Mouse (Mus musculus) mature B cell (primary cell): ENCODE data around the gene 2010300C02Rik.

Experiments used
- in situ Hi-C: fragments of 300-500 bp; cut with MboI; formaldehyde crosslinking; loops from 2 replicates; pipeline ENCODE4 v1.14.3; 2019

The 2010300C02Rik gene

DNA sequence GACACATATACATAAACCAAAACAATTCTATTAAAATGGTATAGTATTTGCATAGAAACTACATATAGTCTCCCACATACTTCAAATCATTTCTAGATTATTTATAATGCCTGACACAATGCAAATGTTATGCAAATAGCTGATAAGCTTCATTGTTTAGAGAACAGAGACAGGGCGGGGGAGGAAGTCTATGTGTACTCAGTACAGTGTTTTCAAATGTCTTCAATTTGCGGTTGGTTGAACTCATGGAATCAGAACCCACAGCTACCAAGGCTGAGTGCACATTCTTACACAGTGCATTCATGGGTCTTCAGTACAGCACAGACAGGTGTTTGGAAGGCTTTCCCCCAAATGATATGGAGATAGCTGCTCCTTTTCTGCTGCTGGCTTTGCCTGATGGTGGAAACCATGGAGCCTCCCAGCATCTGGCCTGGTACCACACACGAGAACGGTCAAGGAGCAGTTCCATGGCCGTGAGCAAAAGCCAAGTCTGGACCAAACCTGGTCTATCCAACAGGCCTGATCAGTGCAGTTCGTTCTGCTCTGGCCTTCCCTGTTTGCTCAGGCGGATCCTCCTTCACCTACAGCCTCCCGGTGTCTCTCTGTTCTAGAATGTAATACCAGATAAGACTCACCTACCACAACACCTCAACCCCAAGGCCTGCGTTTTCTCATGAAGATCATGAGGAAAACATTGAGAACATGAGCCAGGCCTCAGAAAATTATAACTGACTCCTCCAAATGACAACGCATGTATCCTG, 8.1 kb downstream of the 2010300C02Rik start:
- in situ Hi-C loops, result no loop called here

DNA sequence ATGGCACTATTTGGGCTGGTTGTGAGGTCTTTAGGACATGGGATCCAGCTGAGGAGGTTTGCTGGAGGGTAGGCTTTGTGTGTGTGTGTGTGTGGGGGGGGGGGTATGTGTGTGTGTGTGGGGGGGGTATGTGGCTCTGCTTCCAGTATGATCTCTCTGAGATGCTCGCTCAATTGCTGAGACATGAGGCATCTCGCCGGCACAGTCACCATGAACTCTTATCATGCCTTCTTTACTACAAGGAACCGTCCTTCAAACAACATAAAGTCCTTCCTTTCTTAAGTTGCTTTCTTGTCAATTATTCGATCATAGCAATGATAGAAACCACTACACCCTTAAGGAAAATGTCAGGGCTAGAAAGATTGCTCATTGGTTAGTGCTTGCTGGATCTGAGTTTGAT, 8.8 kb downstream of the 2010300C02Rik start:
- in situ Hi-C loops, result no loop called here

DNA sequence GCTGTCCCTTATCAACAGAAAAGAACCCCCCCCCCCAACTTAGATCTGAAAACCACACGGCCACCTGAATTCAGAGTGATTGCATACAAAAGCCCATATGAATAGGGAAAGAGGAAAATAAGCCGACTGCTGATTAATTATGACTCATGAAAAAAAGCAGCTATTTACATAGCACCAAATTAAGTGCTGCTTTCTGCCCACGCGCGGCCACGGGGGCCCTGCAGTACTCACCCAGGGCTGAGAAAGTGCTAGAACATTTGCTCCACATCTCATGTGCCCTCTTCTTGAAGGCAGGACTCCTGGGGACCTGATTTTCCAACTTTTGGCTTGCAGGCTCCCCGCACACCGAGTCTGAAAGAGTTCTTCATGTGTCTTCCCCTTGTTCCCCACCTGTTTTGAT, 10.1 kb downstream of the 2010300C02Rik start:
- in situ Hi-C loops, result no loop called here

DNA sequence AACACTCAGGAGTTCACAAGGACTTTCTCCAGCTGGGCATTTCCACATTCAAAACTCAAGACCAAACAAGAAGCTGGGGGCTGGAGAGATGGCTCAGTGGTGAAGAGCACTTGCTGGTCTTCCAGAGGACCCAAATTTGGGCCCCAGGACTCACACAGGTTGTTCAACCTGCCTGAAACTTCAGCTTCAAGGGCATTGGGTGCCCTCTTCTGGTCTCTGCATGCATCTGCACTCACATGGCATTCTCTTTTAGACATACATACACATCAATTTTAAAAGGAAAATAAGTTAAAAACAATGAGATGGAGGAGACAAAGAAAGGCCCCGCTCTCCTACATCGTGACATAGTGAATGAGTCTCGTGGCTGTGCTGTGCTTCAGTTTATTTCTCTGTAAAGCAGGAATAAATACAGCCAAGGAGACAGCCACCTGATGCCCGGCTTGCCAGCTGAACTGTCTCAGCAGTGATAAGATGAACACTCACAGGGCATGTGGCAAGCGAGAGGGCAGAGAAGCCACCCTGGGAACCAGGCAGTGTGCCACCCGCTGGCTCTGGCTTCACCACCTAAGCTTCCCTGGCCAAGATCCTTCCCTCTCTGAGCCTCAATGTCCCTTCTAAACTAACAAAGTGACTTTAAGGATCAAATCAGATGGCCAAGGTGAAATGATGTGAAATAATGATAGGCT, 11.5 kb downstream of the 2010300C02Rik start:
- in situ Hi-C loops, result no loop called here

DNA sequence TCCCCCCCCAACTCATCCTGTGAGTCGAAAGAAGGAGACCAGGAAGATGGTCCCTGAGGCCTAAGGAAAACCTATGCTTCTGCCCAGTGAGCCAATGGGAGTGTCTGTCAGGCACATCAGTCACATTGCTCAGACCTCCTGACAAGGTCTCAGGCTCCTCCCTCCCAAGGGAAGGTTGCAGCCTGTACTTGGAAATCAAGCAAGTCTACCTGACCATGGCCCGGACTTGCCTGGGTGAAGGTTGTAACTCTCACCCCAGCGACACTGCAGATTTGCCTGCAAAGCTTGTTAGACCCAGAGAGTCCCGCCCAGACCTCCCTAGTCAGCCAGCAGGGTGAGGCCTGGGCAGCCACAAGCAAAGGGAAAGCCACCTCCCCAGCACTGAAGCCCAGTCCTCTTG, 17.6 kb downstream of the 2010300C02Rik start:
- in situ Hi-C loops, result no loop called here

DNA sequence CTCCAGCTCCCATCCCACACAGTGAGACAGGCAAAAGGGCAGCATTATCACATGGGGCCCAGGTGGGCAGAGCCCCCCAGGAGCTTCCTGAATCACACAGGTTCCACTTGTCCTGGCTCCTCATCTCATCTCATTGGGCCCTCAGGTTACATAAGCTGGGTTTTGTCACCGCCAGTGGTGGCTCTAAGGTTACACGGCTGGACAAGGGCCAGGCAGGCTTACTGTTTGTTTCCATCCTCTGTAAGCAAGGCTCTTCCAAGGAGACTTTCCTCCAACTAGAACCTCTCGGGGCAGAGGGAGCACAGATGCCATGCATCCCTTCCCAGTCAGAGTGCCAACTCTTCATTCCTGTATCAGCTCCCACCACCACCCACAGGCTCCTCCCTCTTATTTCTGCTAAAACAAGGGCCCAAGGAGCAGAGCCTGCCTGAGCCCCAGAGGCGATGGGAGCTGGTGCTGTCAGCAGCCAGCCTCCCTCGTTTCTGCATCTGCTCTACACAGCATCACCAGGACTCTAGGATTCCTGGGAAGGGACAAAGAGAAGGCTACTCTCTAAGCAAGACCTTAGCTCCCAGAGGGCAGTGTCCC, 20.9 kb downstream of the 2010300C02Rik start:
- in situ Hi-C loops, result loop anchor here (25.0 kb wide), 1 partner anchor 1088 kb away; no protein-coding TSS in a partner anchor

DNA sequence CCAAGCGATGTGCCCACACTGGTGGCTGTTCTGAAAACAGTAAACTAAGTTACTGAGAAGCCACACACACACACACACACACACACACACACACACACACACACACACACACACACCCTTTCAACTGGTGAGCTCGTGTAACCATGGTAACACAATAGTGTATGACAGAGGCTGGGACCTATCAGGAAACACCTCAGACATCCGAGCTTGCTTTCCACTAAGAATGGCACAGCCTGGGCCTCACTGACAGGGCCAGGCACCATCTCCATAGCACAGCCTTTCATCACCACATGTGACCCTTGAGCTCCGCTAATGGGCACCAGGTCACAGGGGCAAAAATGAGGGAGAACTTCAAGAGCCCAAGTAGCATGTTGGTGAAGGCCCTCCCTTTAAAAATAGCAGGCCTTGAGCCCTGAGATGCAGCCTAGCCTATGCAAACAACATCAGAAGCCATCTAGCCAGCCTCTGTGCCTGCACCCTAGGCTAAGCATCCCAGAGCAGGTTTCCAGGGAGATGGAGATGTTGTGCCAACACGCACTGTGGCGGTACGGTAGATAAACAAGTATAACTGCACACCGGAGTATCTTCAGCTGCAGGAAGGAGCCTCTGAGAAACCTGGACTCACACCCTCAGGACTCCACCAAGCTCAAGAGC, 21.6 kb downstream of the 2010300C02Rik start:
- in situ Hi-C loops, result loop anchor here (25.0 kb wide), 1 partner anchor 1089 kb away; no protein-coding TSS in a partner anchor

DNA sequence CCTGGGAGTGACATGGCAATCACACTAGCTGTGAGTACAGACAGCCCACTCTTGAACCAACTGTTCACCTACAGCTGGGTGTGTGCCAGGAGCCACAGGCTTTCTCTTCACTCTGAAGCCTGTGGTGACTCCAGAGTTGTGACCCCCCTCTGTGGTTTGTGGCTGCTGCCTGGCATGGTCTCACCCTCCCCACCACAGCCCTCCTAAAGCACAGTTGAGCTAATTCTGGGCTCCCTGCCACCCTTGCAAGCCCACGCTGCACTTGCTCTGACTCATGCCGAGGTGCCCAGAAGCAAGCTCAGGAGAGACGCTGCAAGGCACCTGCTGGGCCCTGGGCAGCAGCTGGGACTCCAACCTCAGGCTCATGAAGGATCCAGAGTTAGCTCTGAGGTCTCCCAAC, 23.0 kb downstream of the 2010300C02Rik start:
- in situ Hi-C loops, result loop anchor here (25.0 kb wide), 1 partner anchor 1090 kb away; no protein-coding TSS in a partner anchor

DNA sequence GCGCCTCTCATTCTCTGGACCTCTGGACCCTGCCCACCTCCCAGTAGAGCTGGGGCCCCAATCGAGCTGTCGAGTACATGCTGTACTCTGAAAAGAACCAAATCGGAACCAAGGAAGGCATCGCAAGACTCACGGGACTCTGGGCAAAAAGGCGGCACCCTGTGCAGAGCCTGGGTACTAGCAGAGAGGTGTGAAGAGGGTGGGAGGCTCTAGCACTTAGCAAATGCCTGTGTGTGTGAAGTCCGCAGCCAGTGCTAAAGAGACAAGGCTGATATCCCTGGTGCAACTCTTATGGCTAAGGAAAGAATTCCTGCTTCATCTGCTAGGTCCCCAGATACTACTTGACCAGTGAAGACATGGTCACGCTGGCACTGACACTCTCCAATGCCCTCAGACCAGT, 24.2 kb downstream of the 2010300C02Rik start:
- in situ Hi-C loops, result loop anchor here (25.0 kb wide), 1 partner anchor 1092 kb away; no protein-coding TSS in a partner anchor

DNA sequence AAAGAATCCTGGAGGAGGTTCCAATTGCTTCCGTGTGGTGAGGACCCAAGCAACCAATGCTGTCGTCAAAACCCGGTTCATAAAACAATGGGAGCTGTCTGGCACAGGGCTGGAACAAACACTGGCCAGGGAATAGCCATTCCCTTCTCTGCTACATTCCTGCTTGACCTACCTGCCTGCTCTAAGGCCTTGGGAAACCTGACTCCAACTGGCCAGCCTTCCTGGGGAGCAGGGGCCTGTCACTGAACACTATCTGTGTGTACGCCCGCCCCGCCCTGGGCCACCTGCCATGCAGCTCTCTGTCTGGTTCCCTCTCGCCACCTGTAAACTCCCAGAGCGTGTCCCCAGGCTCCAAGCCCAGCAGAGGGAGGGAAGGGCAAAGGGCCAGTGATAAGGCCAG, 25.5 kb downstream of the 2010300C02Rik start:
- in situ Hi-C loops, result loop anchor here (25.0 kb wide), 1 partner anchor 1093 kb away; no protein-coding TSS in a partner anchor

DNA sequence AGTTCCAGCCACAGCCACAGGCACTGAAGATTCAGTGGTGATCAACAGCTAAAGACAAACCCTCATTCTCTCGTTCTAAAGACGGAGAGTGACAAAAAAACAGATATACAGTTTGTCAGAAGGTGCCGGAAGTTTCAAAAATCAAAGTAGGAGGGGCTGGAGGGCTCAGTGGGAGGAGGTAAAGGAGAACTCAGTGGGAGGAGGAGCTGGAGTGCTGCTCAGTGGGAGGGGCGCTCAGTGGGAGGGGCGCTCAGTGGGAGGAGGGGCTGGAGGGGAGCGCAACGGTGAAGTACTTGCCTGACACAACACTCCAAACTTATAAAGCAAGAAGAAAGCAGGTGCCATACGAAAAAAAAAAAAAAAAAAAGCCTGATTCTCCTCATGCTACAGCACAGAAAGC, 28.7 kb downstream of the 2010300C02Rik start:
- in situ Hi-C loops, result loop anchor here (25.0 kb wide), 1 partner anchor 1096 kb away; no protein-coding TSS in a partner anchor

DNA sequence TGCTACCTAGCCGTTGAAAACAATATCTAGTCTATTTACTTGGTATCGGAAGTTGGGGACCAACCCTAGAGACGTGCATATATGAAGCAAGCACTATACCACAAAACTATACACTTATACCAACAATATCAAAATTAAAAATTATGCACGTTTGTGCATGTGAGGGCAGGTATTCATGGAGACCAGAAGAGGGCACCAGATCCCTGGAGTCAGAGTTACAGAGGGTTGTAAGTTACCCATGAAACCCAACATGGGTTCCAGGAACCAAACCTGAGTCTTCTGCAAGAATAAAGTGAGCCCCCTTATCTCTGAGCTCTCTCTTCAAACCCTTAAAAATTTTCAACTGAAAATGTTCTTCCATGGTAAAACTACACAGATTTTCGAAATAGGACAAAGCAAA, 29.2 kb downstream of the 2010300C02Rik start:
- in situ Hi-C loops, result loop anchor here (25.0 kb wide), 1 partner anchor 1097 kb away; no protein-coding TSS in a partner anchor

DNA sequence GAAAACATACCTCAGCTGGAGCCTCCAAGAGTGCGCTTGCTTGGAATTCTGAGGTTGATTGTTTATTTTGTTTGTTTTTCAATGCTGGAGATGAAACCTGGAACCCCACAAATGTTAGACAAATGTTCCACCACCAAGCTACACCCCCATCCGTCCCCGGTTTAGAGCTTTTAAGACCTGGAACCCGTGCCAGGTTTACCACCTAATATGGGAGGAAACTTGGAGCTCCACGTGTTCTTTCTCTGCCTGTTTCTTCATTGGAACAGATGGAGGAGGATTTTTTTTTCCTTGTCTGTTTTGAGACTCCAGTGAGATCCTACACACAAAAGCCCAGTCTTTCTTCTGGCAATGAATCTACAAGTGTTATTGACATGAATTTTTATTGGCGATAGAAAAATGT, 30.2 kb downstream of the 2010300C02Rik start:
- in situ Hi-C loops, result loop anchor here (25.0 kb wide), 1 partner anchor 1098 kb away; no protein-coding TSS in a partner anchor

DNA sequence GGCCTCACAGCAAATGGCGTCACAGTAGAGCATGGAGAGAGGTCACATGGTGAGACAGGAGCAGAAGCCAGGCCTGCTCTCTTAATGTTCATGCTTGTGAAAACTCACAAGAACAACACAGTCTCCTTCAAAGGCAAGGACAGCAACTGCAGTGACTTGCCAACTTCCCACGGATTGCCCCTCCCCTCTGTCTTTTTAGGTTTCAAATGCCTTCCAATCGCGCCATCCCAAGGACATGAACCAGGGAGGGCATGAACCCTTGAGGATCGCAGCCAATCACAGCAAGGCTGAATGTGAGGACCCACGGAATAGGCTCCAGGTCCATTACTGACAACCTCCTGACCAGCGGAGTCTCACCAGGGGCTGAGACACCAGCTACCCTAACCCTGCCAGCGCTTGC, 31.5 kb downstream of the 2010300C02Rik start:
- in situ Hi-C loops, result loop anchor here (25.0 kb wide), 1 partner anchor 1099 kb away; no protein-coding TSS in a partner anchor

DNA sequence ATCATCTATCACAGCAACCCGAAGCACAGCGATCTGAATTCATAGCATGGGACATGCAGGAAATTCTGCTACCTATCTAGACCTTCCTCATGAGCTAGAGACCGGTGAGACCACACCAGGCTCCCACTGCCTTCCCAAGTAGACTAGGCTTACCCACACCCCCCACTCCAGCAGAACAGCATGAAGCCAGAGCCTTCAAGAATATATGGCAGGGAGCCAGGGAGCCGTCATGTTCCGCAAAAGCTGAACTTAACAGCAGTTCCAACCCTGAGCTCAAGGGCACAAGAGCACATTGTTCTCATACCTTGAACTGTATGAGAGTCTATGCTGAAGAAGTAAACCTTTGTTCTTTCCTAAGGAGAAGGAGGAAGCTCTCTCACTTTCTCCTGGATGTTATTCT, 32.4 kb downstream of the 2010300C02Rik start:
- in situ Hi-C loops, result loop anchor here (25.0 kb wide), 1 partner anchor 1100 kb away; no protein-coding TSS in a partner anchor

DNA sequence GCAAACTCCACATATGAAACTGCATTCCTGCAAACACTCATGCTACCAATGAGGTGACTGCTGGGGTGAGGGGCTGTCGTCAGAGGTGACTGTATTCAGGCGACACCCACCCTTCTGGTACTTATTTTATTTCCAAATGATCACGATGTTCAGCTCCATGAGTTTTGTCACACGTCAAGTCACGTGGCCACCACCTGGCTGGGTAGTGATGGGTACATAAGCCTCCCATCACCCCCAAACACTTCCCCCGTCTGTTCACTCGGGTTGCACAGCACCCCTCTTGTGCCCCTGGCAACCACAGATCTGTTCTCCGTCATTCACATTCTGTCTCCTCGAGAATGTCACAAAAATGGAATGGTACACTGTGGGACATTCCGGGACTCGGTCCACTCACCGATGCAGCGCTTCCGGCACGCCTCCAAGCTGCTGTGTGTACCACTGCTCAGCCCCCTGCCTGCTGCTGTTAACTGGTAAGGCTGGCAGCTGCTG, 32.9 kb downstream of the 2010300C02Rik start:
- in situ Hi-C loops, result loop anchor here (25.0 kb wide), 1 partner anchor 1100 kb away; no protein-coding TSS in a partner anchor

DNA sequence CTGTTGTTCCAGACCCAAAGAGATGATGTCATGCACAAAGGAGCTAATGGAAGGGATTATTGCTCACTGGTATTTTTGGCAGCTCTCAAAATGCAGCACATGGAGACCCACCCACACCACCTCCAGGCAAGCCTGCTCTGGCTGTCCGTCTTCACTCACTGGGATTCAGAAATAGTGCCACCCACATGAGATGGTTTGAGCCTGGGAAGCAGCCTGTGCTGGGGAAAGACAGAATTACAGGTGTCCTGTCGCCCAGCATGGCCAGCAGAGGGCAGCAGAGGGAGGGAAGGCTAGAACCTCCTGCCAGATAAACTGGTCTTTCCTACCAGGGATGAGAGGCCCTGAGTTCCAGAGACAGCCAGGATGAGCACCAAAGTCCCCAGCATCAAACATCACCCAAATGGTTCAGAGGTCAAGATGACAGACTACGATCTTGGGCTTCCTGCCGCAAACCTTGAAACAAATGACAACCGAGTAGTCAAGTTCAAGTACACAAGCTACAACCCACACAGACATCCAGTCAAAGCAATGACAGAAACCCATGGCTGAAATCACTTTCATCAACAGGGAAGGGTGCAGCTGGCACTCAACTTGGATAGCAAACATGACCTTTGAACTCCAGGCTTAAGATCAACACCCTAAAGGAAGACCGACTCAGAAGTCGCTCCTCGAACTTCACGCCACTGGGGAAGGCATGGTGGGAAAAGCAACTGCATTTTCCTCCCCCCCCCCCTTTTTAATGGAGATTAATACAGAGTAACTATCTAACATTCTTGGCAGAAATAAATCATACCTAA, 41.4 kb downstream of the 2010300C02Rik start:
- in situ Hi-C loops, result loop anchor here (25.0 kb wide), 1 partner anchor 1109 kb away; no protein-coding TSS in a partner anchor

DNA sequence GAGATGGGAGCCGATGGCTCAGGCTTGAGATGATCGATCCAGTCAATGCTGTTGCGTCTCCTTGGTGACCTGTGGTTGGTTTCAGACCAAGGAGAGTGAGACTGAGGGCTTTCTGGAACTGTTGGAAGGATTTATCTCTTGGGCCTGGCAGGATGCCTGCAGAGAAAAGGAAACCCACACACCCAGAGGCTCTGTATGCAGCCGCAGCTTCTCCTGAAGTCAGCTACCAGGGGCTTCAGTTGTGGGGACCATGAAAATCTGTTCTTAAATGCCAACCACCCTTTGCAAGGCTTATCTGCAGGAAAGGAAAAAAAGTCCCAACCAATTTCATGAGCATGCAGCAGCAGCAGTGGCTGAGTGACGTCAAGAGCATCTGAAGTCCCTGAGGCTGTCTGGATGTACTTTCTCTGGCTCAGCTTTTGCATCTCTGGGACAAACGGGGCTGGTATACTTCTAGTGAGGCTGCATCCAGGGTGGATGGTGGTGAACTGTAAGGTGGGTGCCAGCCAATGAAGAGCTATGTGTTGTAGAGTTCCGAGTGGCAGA, 42.8 kb downstream of the 2010300C02Rik start:
- in situ Hi-C loops, result loop anchor here (25.0 kb wide), 1 partner anchor 1110 kb away; no protein-coding TSS in a partner anchor

DNA sequence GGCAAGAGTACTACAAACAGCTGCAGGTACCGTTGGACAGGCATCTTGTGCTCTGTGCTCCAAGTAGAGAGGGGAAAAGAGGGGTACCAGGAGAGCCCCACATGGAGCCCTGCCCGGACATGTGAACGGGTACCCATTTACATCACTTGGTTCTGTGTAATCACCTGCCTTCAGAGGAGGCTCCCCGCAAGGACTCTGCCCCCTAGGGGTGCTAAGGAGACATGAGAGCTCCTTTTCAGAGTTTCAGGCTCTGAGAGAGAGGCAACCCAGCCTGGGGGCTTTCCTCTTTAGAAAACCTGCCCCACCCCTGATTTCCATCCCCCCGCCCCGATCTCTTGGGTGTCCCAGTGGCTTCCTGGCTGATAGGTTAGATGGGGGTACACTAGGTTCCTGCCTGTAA, 44.4 kb downstream of the 2010300C02Rik start:
- in situ Hi-C loops, result loop anchor here (25.0 kb wide), 1 partner anchor 1112 kb away; no protein-coding TSS in a partner anchor

DNA sequence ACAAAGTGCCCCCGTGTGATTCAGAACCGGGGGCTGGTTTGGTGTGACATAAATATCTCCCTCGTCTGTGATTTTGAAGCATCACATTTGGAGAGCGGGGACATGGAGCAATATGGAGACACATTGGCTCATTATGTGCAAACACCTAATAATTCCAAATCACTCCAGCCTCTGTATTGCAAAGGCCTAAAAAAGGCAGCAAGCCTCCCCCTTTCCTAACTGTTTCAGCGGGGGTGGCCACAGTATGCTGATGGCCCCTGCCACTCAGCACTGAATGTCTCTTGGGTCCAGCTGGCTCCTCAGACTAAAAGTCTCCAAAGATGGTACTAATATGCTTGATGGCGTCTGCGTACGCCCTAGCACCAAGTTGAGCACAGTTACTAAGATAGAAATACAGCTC, 45.6 kb downstream of the 2010300C02Rik start:
- in situ Hi-C loops, result no loop called here
